Mouse (Mus musculus) olfactory bulb, adult 2 months (tissue): ENCODE results near the gene Hexim2.

Experiments used
- CTCF ChIP-seq: fragments of 200-500 bp; IDR thresholded peaks from 2 replicates; pipeline ENCODE4 v1.5.1; 2012; ENCODE audit warnings: low read depth, mild to moderate bottlenecking, low read length, moderate library complexity; ENCODE audit not compliant: insufficient read depth
- POLR2A ChIP-seq: fragments of 200-500 bp; IDR thresholded peaks from 2 replicates; pipeline ENCODE4 v1.6.1; 2012; ENCODE audit warnings: mild to moderate bottlenecking, low read depth, low read length, moderate library complexity; ENCODE audit not compliant: insufficient read depth

- TF ChIP-seq CTCF (no peak), POLR2A (no peak)
Measured at GRCm38 (mm10) chr11:103169664-103170063, 37.4 kb downstream of the Hexim2 start.
